Mouse (Mus musculus): ENCODE results near the gene Serpine1.
"Not testable (repeated sequence)": the region's sequence is repeated elsewhere in the genome, so short reads cannot be mapped to it uniquely, and the experiment has no call there.

Gene Serpine1

GRCm38 (mm10) chr5:137072079-137072960, at the start of gene Serpine1:
Serpine1 (minus strand) TSS chr5:137072268.
- no peaks in the 10 kb centered on the region; the same call in 1 of the 2 replicates for H3K27me3 ChIP-seq (ENCODE audit: control insufficient read depth, insufficient read depth, low read length, poor library complexity, severe bottlenecking)
- no peaks in the 10 kb centered on the region for H3K36me3 ChIP-seq (ENCODE audit: control insufficient read depth, insufficient read depth, low read length, poor library complexity, severe bottlenecking)
- peak; percentile 11 for DNase-seq (ENCODE audit: low read depth, low spot score)

DNA sequence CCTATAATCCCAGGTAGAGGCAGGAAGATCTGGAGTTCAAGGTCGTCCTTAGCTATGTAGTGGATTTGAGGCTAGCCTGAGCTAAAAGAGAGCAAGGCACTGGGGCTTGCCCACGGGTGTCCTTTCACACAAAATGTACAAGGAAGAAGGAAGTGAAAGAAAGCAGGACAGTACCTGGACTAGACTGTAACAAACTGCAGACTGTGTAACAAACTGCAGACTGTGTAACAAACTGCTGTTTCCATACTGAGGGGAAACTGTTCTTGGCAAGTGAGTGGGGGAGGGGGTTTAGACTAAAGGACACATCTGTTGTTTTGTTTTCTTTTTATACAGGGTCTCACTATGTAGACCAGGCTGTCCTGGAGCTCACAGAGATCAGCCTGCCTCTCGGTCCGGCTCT, 49.2 kb upstream of the Serpine1 start:
- H3K27me3 ChIP-seq (ENCODE audit: control insufficient read depth, insufficient read depth, low read length, poor library complexity, severe bottlenecking) = no peaks in the 10 kb centered on the region
- no peak for DNase-seq (ENCODE audit: low read depth, low spot score)
- H3K36me3 ChIP-seq (ENCODE audit: control insufficient read depth, insufficient read depth, low read length, poor library complexity, severe bottlenecking) = no peaks in the 10 kb centered on the region

DNA sequence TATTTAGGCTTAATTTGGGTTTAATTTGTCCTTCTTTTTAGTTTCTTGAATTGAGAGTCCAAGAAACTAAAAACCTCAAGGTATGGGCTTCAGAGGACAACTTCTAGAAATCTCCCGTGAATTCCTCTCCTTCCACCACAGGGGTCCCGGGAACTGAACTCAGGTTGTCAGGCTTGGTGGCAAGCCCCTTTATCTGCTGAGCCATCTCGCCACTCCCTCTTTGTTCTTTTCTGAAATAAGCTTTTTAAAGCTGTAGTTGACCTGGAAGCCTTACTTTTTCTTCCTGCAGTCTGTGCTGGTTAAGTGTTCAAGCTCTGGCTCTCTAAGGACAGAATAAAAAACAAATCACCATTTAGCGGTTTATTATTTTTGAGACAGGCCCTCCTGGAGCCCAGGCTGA, 46.8 kb upstream of the Serpine1 start:
- peaks cover 7% of the 10 kb centered on the region; the same call in 1 of the 2 replicates for H3K36me3 ChIP-seq (ENCODE audit: control insufficient read depth, insufficient read depth, low read length, poor library complexity, severe bottlenecking)
- DNase-seq (ENCODE audit: low read depth, low spot score) = no peak
- H3K27me3 ChIP-seq (ENCODE audit: control insufficient read depth, insufficient read depth, low read length, poor library complexity, severe bottlenecking) = no peaks in the 10 kb centered on the region

DNA sequence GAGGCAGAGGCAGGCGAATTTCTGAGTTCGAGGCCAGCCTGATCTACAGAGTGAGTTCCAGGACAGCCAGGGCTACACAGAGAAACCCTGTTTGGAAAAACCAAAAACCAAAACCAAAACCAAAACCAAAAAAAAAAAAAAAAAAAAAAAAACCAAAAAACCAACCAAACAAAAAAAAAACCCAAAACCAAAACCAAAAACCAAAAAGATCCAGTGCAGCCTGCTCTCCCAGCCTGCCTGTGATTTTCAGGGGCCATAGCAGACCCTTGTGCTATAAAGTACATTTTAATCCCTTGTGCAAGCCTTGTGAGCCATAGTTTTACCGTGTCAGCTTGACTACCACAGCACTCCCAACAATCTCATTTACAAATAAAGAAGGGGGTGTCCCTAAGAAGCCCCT, 45.9 kb upstream of the Serpine1 start:
- H3K36me3 ChIP-seq (ENCODE audit: control insufficient read depth, insufficient read depth, low read length, poor library complexity, severe bottlenecking) = peaks cover 14% of the 10 kb centered on the region
- H3K27me3 ChIP-seq (ENCODE audit: control insufficient read depth, insufficient read depth, low read length, poor library complexity, severe bottlenecking); DNase-seq (ENCODE audit: low read depth, low spot score): not testable (repeated sequence)

- DNase-seq (ENCODE audit: low read depth, low spot score) = no peak
- Histone ChIP-seq H3K27me3 (ENCODE audit: control insufficient read depth, insufficient read depth, low read length, poor library complexity, severe bottlenecking) (no peaks in the 10 kb centered on the region), H3K36me3 (ENCODE audit: control insufficient read depth, insufficient read depth, low read length, poor library complexity, severe bottlenecking) (peaks cover 16% of the 10 kb centered on the region)
Measured at GRCm38 (mm10) chr5:137116987-137117386, 44.9 kb upstream of the Serpine1 start.

DNA sequence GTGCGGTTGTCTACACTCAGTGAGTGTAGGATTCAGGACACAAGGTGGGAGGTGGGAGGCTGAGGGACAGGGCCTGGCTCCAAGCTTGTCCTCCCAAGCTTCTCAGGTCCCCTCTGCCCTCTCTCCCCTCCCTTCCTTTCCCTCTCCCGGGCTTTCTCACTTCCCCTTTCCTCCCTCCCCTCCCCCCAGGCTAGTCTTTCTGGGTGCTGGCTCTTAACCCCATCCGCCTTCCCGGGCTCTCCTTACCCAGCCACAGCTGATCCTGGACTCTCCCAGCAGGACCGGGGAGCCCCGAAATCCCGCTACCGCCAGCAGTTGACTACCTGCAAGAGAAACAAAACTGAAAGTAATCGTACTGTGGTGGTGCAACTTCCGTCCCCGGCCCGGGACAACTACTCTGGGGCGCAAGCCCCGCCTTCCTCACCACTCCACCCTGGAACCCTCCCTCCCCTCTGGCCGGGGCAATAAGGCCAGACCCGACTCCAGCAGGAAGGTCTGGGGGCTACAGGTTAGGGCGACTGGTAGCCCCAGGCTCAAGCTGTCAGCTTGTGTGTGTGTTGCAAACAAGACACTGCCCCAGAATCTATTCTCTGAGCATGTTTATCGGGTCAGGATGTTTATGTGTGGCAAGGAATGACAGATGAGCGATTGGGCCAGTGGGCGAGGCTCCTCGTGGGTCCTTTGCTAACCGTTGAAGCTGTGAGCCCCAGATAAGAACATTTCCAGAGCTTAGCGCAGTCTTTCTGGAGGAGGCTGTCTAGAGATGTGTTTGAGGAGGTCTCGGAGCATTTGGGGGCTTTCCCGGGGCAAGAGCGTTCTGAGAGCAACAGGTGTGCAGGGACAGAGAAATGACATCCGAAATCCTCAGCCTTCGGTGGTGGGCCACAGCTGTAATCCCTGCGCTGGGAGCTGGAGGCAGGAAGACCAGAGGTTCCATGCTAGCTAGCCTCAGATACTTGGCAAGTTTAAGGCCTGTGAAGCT, 44.1 kb upstream of the Serpine1 start, which contains the start of gene Trim56:
Gene Trim56, minus strand, starts transcription at position 344 of the 982 bp plus-strand sequence.
- peaks cover 16% of the 10 kb centered on the region for H3K36me3 ChIP-seq (ENCODE audit: control insufficient read depth, insufficient read depth, low read length, poor library complexity, severe bottlenecking)
- peak; percentile 76 for DNase-seq (ENCODE audit: low read depth, low spot score)

DNA sequence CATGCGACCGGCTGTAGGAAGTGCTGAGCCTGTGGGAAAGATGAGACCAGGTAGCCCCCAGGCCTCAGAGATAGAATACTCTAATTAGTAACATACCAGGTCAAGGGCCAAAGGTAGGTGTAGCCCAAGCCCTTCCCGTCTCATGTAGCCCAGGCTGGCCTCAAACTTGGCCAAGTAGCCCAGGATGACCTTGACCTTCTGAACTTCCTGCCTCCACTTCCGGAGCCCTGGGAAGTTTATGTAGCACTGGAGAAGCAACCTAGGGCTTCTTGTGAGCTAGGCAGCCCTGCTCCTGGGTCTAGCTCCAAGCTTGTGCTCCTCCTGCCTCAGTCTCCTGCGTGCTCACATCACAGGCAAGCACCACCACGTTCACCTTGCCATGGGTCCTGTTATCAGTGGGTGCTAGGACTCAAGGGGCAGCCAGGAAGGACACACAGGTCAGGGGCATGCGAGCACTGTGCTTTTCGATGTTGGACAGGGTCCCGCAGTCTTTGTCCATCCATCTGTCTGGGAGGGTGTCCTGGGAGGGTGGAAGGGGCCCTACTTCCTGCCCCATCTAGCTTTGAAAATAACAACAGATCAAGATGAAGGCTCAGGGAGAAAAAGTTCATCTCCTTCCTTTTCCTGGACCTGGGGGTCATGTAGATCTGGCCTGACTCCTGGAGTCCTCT, 43.0 kb upstream of the Serpine1 start:
- DNase-seq (ENCODE audit: low read depth, low spot score) = no peak
- peaks cover 16% of the 10 kb centered on the region for H3K36me3 ChIP-seq (ENCODE audit: control insufficient read depth, insufficient read depth, low read length, poor library complexity, severe bottlenecking)
- no peaks in the 10 kb centered on the region for H3K27me3 ChIP-seq (ENCODE audit: control insufficient read depth, insufficient read depth, low read length, poor library complexity, severe bottlenecking)

More for the DNA sequence above, 44.1 kb upstream of the Serpine1 start, which contains the start of gene Trim56:
- H3K27me3 ChIP-seq (ENCODE audit: control insufficient read depth, insufficient read depth, low read length, poor library complexity, severe bottlenecking) = no peaks in the 10 kb centered on the region

DNA sequence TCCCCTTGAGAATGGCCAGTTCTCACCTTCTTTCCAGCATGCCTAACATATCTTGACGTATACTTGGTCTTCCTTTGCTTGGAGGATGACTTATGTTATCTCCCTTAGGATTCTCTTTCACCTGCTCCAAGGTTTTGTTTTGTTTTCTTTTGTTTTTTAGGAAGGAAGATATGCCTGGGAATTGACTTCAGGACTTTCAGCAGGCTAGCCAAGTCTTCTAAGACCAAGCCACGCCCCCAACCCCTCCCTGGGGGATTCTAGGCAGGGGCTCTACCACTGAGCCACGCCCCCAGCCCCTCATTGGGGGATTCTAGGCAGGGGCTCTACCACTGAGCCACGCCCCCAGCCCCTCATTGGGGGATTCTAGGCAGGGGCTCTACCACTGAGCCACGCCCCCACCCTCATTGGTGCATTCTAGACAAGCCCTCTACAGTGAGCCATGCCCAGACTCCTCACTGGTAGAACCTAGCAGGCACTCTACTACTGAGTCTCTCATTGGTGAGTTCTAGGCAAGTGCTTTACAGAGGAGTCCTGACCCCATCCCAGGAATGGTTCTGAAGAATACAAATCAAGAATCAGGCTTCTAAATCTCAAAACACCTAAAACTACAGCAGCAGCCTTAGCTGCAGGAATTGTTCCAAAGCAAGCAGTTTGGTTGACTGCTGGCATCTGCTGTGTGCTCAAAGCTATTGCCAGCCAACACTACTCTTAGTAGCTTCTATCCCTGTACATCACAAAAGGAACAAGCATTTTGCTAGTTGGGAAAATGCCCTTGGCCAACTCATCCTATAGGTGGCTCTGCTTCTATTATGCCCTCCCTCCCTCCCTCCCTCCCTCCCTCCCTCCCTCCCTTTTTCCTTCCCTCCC, 39.7 kb upstream of the Serpine1 start:
- no peak for DNase-seq (ENCODE audit: low read depth, low spot score)
- peaks cover 16% of the 10 kb centered on the region for H3K36me3 ChIP-seq (ENCODE audit: control insufficient read depth, insufficient read depth, low read length, poor library complexity, severe bottlenecking)
- H3K27me3 ChIP-seq (ENCODE audit: control insufficient read depth, insufficient read depth, low read length, poor library complexity, severe bottlenecking) = no peaks in the 10 kb centered on the region

DNA sequence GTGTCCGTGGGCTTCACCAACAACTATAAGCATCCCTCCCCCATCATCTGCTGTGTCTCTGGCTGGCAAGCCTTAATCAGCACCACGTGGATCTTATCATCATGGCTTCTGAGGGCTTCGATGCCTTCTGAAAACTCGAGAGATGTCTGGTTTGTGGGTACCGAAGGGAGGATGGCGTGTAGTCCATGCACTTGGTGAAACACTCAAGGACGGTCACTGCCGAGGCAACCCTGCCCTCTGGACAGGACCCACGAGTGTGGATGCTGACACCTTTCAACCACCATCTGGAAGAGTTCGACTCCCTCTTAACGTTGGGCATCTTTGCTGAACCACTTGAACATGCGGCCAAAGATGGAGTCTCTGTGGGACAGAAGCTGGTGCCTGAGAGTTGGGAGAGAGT, 38.8 kb upstream of the Serpine1 start:
- peaks cover 16% of the 10 kb centered on the region for H3K36me3 ChIP-seq (ENCODE audit: control insufficient read depth, insufficient read depth, low read length, poor library complexity, severe bottlenecking)
- no peak for DNase-seq (ENCODE audit: low read depth, low spot score)

DNA sequence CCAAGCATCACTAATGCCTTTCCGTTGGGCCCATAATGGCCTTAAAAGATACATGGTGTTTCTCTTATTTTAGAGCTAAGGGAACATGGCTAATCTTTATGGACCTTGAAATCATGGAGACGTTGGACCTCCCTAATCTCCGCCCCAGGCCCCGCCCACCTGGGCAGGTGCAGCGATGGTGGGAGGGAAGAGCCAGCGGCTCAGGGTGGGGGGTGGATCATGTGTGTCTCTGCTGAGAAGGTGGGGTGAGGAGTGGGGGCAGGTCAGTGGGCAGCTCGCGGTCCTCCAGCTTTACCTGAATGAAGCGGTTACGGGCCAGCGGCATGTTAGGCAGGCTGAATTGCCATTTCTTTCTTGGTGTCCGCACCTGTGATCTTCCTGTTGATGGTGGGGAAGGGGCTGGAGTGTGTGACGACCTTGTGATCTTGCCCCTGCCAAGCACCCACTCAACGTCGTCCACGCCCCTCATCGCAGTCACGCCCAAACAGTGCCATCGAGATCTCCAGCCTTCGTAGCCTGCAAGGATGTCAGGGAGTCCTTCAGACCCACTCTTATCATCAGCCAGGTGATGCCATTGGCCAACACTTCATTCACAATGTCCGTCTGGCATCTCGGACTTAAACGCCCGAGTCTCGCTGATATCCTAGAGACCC, 38.0 kb upstream of the Serpine1 start:
- peaks cover 16% of the 10 kb centered on the region for H3K36me3 ChIP-seq (ENCODE audit: control insufficient read depth, insufficient read depth, low read length, poor library complexity, severe bottlenecking)
- no peaks in the 10 kb centered on the region for H3K27me3 ChIP-seq (ENCODE audit: control insufficient read depth, insufficient read depth, low read length, poor library complexity, severe bottlenecking)
- DNase-seq (ENCODE audit: low read depth, low spot score) = no peak

More for the DNA sequence above, 38.8 kb upstream of the Serpine1 start:
- H3K27me3 ChIP-seq (ENCODE audit: control insufficient read depth, insufficient read depth, low read length, poor library complexity, severe bottlenecking) = no peaks in the 10 kb centered on the region

DNA sequence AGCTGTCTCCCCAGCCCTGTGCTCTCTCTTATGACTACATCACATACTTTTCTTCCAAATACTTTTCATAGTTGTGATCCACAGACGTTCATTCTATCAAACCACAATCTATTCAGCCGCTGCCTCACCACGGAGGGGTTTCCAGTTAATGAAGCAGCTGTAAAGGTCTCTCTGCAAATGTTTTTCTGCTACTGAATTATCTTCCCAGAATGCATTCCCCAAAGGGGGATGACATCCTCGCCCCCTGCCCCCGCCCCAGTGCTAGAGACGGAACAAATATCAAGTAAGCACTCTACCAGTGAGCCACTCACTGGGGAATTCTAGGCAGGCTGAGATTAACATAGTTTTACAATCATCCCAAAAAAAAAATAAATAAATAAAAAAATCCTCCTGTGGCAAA, 36.0 kb upstream of the Serpine1 start:
- H3K27me3 ChIP-seq (ENCODE audit: control insufficient read depth, insufficient read depth, low read length, poor library complexity, severe bottlenecking) = no peaks in the 10 kb centered on the region
- DNase-seq (ENCODE audit: low read depth, low spot score) = no peak
- peaks cover 3% of the 10 kb centered on the region for H3K36me3 ChIP-seq (ENCODE audit: control insufficient read depth, insufficient read depth, low read length, poor library complexity, severe bottlenecking)

- DNase-seq (ENCODE audit: low read depth, low spot score) = no peak
- Histone ChIP-seq H3K36me3 (ENCODE audit: control insufficient read depth, insufficient read depth, low read length, poor library complexity, severe bottlenecking) (no peaks in the 10 kb centered on the region; the same call in 1 of the 2 replicates), H3K27me3 (ENCODE audit: control insufficient read depth, insufficient read depth, low read length, poor library complexity, severe bottlenecking) (no peaks in the 10 kb centered on the region)
Measured at GRCm38 (mm10) chr5:137107670-137108069, 35.6 kb upstream of the Serpine1 start.

DNA sequence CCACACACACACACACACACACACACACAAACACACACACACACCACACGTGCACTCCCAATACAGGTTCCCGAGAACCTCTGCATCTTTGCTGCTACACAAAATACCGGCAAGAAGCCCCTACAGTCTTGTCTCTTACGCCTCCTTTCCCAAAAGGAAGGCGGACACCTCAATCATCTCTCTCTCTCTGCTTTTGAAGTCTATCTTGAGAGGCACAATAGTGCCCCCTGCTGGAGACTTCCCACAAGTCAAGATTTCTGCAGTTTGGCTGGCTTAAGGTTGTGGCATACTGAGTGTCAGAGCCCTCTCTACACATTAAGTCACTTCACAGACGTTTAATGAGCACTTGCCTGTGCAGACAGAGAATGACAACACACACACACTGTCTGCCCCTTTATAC, 35.0 kb upstream of the Serpine1 start:
- no peaks in the 10 kb centered on the region; the same call in 1 of the 2 replicates for H3K36me3 ChIP-seq (ENCODE audit: control insufficient read depth, insufficient read depth, low read length, poor library complexity, severe bottlenecking)
- peak; percentile 77 for DNase-seq (ENCODE audit: low read depth, low spot score)
- H3K27me3 ChIP-seq (ENCODE audit: control insufficient read depth, insufficient read depth, low read length, poor library complexity, severe bottlenecking) = no peaks in the 10 kb centered on the region

Data from splenic B cell, adult 2 months (primary cell).